Mouse (Mus musculus): ENCODE data around the gene Lrat.

DNA sequence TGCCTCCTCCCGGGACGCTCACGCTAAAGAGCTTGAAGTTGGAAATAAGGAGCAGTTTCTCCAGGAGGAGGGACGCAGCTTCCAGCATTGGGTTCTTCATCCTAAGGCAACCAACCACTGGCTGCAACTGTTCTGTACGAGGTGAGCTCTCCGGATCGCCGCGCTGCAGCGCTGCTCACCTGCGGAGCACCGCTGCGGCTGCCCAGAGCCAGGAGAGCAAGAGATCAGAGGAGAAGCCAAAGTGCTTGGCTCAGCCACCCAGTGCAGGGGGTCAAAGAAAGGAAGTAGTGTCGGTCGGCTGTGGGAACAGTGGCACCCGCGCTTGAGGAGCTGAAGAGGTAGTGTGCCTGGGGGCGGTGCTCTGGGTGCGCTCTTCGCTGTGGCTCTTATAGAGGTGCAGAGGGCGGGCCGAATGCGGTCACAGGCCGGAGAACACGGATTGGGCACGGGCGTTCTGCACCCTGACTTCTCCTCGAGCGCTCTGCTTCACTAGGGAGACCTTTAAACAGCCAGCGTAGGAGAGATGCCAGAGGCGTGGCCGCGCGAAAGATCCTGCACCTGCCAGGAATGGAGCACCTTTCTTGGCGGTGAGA lies at the start of gene Lrat:
- TF ChIP-seq CTCF (IDR thresholded peaks at IDR 0.05; ENCODE audit: borderline replicate concordance, extremely low read depth, insufficient read depth, insufficient read length), result no peak
- TF ChIP-seq POLR2A (IDR thresholded peaks at IDR 0.05; ENCODE audit: borderline replicate concordance, extremely low read depth, insufficient read depth, insufficient read length, poor library complexity, severe bottlenecking), result no peak

Measured in brain, embryonic 14.5 days (tissue).